12 mouse cellular contexts compared by ENCODE assay signal in genomic region chrX:168429814-168430213, GRCm38 (mm10).
DNase-seq lines count a peak whose midpoint lies in the region; ATAC-seq lines count a peak whose summit lies in the region.
"Had no signal": no experiment of that assay in that cellular context is flagged by ENCODE, and none has a peak within 500 bp of the region (broad histone marks: within the 10 kb centered on the region; RNA-seq: fewer than 3 reads in every experiment).

No protein-coding gene starts in this region.

- H3K4me3 ChIP-seq in kidney, embryonic 14.5 days (ENCODE audit: low read length) = no peak overlapping the region
- H3K4me3 ChIP-seq in liver, embryonic 11.5 days (ENCODE audit: low read depth, low read length) = no peak overlapping the region
- H3K4me3 ChIP-seq: hindbrain, embryonic 12.5 days; liver, embryonic 15.5 days had no signal

- peak; percentile 6 for DNase-seq in gastrocnemius, postnatal 10 days
- DNase-seq in gastrocnemius, adult 18-20 months (ENCODE audit: low spot score) = no peak
- peak; percentile 4 to 20 for DNase-seq in cerebellum, postnatal 36 days
- peak; percentile 42 to 45 for DNase-seq in layer of hippocampus, postnatal 10 days (ENCODE audit: low spot score in 2 of 2)
- peak; percentile 37 to 40 for DNase-seq in right cerebral cortex, postnatal 10 days (ENCODE audit: low spot score in 2 of 2)
- DNase-seq in kidney, adult 8-10 months = no peak
- no peak for DNase-seq in liver, embryonic 11.5 days (ENCODE audit: low spot score)
- DNase-seq: kidney, postnatal 36 days had no signal

- no peaks in the 10 kb centered on the region for H3K4me1 ChIP-seq in kidney, embryonic 14.5 days (ENCODE audit: control insufficient read depth, insufficient read depth, low read length)
- H3K4me1 ChIP-seq in liver, embryonic 11.5 days (replicated peaks; ENCODE audit: control insufficient read depth, insufficient read depth, low read length) = no peaks in the 10 kb centered on the region
- H3K4me1 ChIP-seq: hindbrain, embryonic 12.5 days; liver, embryonic 15.5 days had no signal

- WGBS in kidney, embryonic 14.5 days = 91% methylated on average over 4 of the region's 4 CpGs
- 84% methylated on average over 4 of the region's 4 CpGs for WGBS in liver, embryonic 11.5 days

- no peaks in the 10 kb centered on the region for H3K9me3 ChIP-seq in kidney, embryonic 14.5 days (ENCODE audit: control insufficient read depth, low read length)
- H3K9me3 ChIP-seq in liver, embryonic 11.5 days (ENCODE audit: control insufficient read depth, low read length) = no peaks in the 10 kb centered on the region
- H3K9me3 ChIP-seq: hindbrain, embryonic 12.5 days; liver, embryonic 15.5 days had no signal

- no peak overlapping the region for H3K27ac ChIP-seq in kidney, embryonic 14.5 days (ENCODE audit: low read depth, low read length)
- H3K27ac ChIP-seq in liver, embryonic 11.5 days (ENCODE audit: low read depth, low read length) = no peak overlapping the region
- H3K27ac ChIP-seq: hindbrain, embryonic 12.5 days; liver, embryonic 15.5 days had no signal

- no peak for ATAC-seq in kidney, embryonic 14.5 days (ENCODE audit: low FRiP score, low TSS enrichment)
- no peak for ATAC-seq in liver, embryonic 11.5 days (replicated peaks; ENCODE audit: low FRiP score)

- no peaks in the 10 kb centered on the region for H3K36me3 ChIP-seq in kidney, embryonic 14.5 days (ENCODE audit: control insufficient read depth, insufficient read depth, low read length)
- H3K36me3 ChIP-seq in liver, embryonic 11.5 days (ENCODE audit: control insufficient read depth, insufficient read depth, low read length) = no peaks in the 10 kb centered on the region
- H3K36me3 ChIP-seq: hindbrain, embryonic 12.5 days; liver, embryonic 15.5 days had no signal

- no peak overlapping the region for H3K4me2 ChIP-seq in kidney, embryonic 14.5 days (replicated peaks; ENCODE audit: low read depth, low read length)
- no peak overlapping the region for H3K4me2 ChIP-seq in liver, embryonic 11.5 days
- H3K4me2 ChIP-seq: hindbrain, embryonic 12.5 days; liver, embryonic 15.5 days had no signal

- no peak overlapping the region for H3K9ac ChIP-seq in kidney, embryonic 14.5 days (ENCODE audit: low read depth, low read length)
- no peak overlapping the region for H3K9ac ChIP-seq in liver, embryonic 11.5 days (ENCODE audit: low read depth, low read length)
- H3K9ac ChIP-seq: hindbrain, embryonic 12.5 days; liver, embryonic 15.5 days had no signal

- no peaks in the 10 kb centered on the region; the same call in 1 of the 2 replicates for H3K27me3 ChIP-seq in kidney, embryonic 14.5 days (ENCODE audit: control insufficient read depth, insufficient read depth, low read length)
- H3K27me3 ChIP-seq in liver, embryonic 11.5 days (replicated peaks; ENCODE audit: control insufficient read depth, insufficient read depth, low read length) = no peaks in the 10 kb centered on the region
- H3K27me3 ChIP-seq: CH12.LX had no signal

Comparison
In these comparisons a context has a peak if more than half of its experiments do, and no peak if none do; other contexts are left out.
1. DNase-seq: peak in gastrocnemius, postnatal 10 days (single experiment), cerebellum, postnatal 36 days (2 of 2), layer of hippocampus, postnatal 10 days (2 of 2) and right cerebral cortex, postnatal 10 days (2 of 2); none in gastrocnemius, adult 18-20 months (single experiment), kidney, adult 8-10 months (0 of 2) and liver, embryonic 11.5 days (single experiment).